Mouse (Mus musculus): ENCODE results near the gene Slamf6. TPM values are rescaled to one million over a fixed set of nuclear protein-coding genes. Genes with fewer than 3 reads are reported as not detected.

Slamf6 gene
- polyA plus RNA-seq, 1 experiment from 2014 or later = 0.12 TPM

GRCm38 (mm10) chr1:172000641-172001040 lies 83.3 kb downstream of the Slamf6 start:
- Histone ChIP-seq H3K27me3 (ENCODE audit: control insufficient read depth, insufficient read depth, low read length) (no peaks in the 10 kb centered on the region), H3K4me1 (ENCODE audit: control insufficient read depth, insufficient read depth, low read length) (no peaks in the 10 kb centered on the region), H3K9ac (ENCODE audit: low read depth, low read length) (no peak overlapping the region), H3K27ac (ENCODE audit: low read depth, low read length) (no peak overlapping the region), H3K4me2 (replicated peaks; ENCODE audit: low read depth, low read length) (no peak overlapping the region), H3K4me3 (ENCODE audit: low read length) (no peak overlapping the region), H3K9me3 (ENCODE audit: control insufficient read depth, low read length) (no peaks in the 10 kb centered on the region), H3K36me3 (ENCODE audit: control insufficient read depth, insufficient read depth, low read length) (peaks cover 26% of the 10 kb centered on the region)
- WGBS = 66% methylated on average over 3 of the region's 3 CpGs
- peak; percentile 53; the same call in 1 of the 2 replicates for ATAC-seq (ENCODE audit: low FRiP score, low TSS enrichment)

- peak; percentile 29; the same call in 1 of the 2 replicates for ATAC-seq (ENCODE audit: low FRiP score, low TSS enrichment)
- H3K36me3 ChIP-seq (ENCODE audit: control insufficient read depth, insufficient read depth, low read length) = peaks cover 37% of the 10 kb centered on the region
- H3K4me2 ChIP-seq (replicated peaks; ENCODE audit: low read depth, low read length) = no peak overlapping the region
- no peak overlapping the region for H3K9ac ChIP-seq (ENCODE audit: low read depth, low read length)
- no peaks in the 10 kb centered on the region for H3K27me3 ChIP-seq (ENCODE audit: control insufficient read depth, insufficient read depth, low read length)
- no peaks in the 10 kb centered on the region for H3K9me3 ChIP-seq (ENCODE audit: control insufficient read depth, low read length)
- H3K4me3 ChIP-seq (ENCODE audit: low read length) = no peak overlapping the region
- no peaks in the 10 kb centered on the region for H3K4me1 ChIP-seq (ENCODE audit: control insufficient read depth, insufficient read depth, low read length)
- no peak overlapping the region for H3K27ac ChIP-seq (ENCODE audit: low read depth, low read length)
- 80% methylated on average over 12 of the region's 12 CpGs for WGBS
Measured at GRCm38 (mm10) chr1:172001665-172002064, 84.3 kb downstream of the Slamf6 start.

Other genes starting within 250 kb of the Slamf6 start
- gene Cd48, start 235.5 kb upstream of the Slamf6 start, polyA plus RNA-seq (2014; fragmentation: Nextera tagmentation; extraction: Ambion mirVana) = 1.9 and 3.6 TPM in 2 replicates
- 0.26 and 0.41 TPM in 2 replicates for gene Slamf1, start 150.4 kb upstream of the Slamf6 start, polyA plus RNA-seq (2014; fragmentation: Nextera tagmentation; extraction: Ambion mirVana)
- gene Cd84, start 77.8 kb upstream of the Slamf6 start, polyA plus RNA-seq (2014; fragmentation: Nextera tagmentation; extraction: Ambion mirVana) = 1.1 and 1.2 TPM in 2 replicates
- gene Gm10521, start 21.9 kb upstream of the Slamf6 start, polyA plus RNA-seq (2014; fragmentation: Nextera tagmentation; extraction: Ambion mirVana) = not detected in 2 replicates
- gene Vangl2, start 110.9 kb downstream of the Slamf6 start, polyA plus RNA-seq (2014; fragmentation: Nextera tagmentation; extraction: Ambion mirVana) = 18.2 and 19.0 TPM in 2 replicates
- gene Nhlh1, start 140.1 kb downstream of the Slamf6 start, polyA plus RNA-seq (2014; fragmentation: Nextera tagmentation; extraction: Ambion mirVana) = not detected in 2 replicates
- gene Copa, start 165.0 kb downstream of the Slamf6 start, polyA plus RNA-seq (2014; fragmentation: Nextera tagmentation; extraction: Ambion mirVana) = 78.1 and 194 TPM in 2 replicates
- gene Ncstn, start 165.3 kb downstream of the Slamf6 start, polyA plus RNA-seq (2014; fragmentation: Nextera tagmentation; extraction: Ambion mirVana) = 66.5 and 136 TPM in 2 replicates
- gene Pex19, start 209.2 kb downstream of the Slamf6 start, polyA plus RNA-seq (2014; fragmentation: Nextera tagmentation; extraction: Ambion mirVana) = 95.1 and 138 TPM in 2 replicates
- 78.3 and 114 TPM in 2 replicates for gene Dcaf8, start 230.6 kb downstream of the Slamf6 start, polyA plus RNA-seq (2014; fragmentation: Nextera tagmentation; extraction: Ambion mirVana)

Data from kidney, embryonic 14.5 days (tissue).